Mouse (Mus musculus): Measurements from ENCODE around the gene Gm28729. TPM values are rescaled to one million over a fixed set of nuclear protein-coding genes. Genes with fewer than 3 reads are reported as not detected.
A peak's percentile ranks its signal among the peaks of the same experiment; 100 is the strongest.
"Not testable (repeated sequence)": the region's sequence is repeated elsewhere in the genome, so short reads cannot be mapped to it uniquely, and the experiment has no call there.

Gm28729 gene
- total RNA-seq (2021), result 1 to 10 TPM in 1 of 2 experiments, under 1 TPM in 1; 0.89 to 1.3 TPM
- long read RNA-seq, experiment 1, partial matches to known transcripts, result 1 of 2 reads
- long read RNA-seq, experiment 1, other reads (novel, unspliced or antisense), result 1 of 2 reads
- long read RNA-seq, experiment 2, result 0 reads

DNA sequence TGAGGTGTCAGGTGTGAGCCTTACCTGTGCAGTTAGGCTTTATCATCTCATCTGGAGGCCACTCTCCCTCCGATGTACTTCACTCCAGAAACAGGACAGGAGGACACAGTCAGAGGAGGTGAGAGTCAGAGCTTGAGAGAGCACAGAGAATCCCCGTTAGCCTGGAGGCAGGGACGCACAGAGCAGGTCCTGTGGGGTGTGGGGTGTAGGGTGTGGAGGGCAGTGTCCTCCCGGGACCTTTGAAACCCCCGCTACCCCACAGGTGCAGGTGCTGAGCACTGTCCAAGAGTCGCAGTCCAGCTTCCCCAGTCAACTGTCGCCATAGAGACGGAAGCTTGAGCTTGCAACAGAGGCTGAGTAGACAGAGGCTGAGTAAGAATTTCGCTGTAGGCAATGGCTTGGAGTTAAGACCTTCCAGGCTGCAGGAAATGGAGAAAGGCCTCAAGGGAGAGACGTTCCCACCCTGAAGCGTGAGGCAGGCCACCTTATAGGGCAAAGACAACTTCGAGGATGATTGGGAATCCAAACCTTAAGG, at the start of gene Gm28729:
Gm28729 (minus strand) TSS at position 293 of the 535 bp plus-strand sequence.
- DNase-seq, result no peak

DNA sequence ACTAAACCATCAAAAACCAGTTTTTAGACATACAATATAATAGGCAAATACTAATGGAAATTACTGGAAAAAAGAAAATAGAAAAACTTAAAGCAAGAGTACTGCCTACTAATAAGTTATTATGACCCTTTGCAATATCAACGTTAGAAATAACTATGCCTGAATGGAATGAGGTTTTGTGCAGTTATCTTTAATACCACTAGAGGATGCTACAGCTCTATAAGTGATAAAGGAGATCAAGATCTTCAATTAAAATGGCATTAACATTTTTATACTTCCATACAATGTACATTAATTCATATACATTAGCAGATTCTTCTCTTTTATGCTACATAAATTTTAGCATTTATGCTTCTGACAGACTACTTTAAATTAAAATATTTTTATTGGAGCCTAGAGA, 48.2 kb upstream of the Gm28729 start:
- no peak for DNase-seq

DNA sequence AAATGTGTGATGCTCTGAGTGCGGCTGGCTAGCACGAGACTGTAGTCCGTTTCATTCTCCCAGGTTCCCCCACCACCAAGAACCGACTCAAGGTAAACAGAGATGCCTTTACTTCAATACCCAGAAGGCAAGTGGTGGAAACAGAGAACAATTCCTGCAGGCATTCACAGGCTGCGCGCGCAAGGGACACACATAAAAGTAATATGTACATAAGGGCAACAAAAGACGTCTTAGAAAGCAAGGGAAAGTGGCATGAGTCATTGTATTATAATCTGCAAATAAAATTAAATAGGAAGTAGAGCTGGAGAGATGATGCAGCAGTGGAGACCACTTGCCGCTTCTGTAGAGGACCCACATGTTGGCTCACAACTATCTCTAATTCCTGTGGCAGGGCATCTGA, 47.7 kb upstream of the Gm28729 start:
- no peak for DNase-seq

DNA sequence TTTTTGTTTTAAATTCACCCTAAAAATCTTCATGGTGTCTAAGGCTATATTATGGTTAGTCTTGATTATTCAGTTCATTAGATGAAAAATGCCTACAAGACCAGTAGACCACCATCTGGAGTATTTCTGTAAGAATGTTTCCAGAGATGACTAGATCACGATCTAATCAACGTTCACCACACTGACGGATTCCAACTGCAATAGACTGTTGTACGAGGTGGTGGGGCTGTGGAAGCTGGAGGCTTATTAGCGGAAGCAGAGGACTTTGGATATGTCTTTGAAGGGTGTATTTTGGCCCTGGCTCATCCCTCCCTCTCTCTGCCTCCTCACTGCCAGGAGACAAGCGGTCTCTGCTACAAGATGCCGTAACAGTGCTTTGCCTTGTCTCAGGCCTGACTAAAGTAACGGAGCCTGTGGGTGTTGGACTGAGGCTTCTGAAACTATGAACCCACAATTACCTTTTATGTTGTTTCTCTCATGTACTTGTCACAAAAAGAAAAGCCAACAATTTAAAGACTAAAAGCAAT, 41.5 kb upstream of the Gm28729 start:
- DNase-seq, result no peak

DNA sequence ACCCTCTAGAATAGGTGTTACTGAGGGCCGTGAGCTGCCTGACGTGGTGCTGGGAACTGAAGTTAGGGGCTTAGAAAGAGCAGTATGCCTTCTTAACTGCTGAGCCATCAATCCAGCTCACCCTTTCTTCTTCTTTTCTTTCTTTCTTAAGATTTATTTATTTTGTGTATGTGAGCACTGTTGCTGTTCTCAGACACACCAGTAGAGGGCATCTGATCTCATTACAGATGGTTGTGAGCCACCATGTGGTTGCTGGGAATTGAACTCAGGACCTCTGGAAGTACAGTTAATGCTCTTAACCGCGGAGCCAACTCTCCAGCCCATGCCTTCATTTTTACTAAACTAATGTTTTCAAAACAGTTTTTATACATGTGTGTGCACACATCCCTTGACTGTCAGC, 38.4 kb upstream of the Gm28729 start:
- no peak for DNase-seq

DNA sequence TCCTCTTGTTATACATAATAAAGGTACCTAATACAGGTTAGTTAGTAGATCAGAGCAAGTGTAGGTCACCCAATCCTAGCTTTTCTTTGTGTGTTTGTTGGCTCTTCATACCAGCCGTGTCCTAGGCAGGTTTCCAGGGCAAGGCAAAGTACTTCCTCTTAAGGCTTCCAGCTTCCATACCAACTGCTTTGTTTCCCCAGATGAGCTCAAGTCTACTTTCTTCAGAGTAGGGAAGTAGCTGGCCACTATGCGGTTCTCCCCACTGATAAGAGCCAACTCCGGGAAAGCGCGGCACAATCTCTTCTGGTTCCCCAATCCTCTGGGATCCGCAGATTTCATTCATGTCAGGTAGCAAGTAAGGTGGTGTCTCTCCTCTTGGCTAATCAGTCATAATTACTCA, 34.1 kb upstream of the Gm28729 start:
- no peak for DNase-seq

DNA sequence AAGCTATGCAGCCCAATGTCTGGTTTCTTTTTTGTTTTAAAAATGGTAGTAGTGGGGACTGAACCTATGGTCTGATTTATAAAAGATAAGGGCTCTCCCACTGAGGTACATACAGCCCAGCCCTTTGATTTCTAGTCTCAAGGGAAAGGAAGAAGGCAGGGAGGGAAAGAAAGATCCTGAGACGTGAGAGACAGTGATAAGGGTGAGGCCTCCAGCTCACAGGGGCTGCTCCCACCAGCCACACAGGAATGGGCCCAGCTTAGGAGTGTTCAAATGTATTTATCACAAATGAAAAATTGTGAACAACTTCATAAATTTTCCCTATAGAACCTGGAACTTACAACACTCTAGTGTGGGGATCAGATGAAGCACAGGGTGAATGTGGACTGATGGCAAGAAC, 33.5 kb upstream of the Gm28729 start:
- no peak for DNase-seq

DNA sequence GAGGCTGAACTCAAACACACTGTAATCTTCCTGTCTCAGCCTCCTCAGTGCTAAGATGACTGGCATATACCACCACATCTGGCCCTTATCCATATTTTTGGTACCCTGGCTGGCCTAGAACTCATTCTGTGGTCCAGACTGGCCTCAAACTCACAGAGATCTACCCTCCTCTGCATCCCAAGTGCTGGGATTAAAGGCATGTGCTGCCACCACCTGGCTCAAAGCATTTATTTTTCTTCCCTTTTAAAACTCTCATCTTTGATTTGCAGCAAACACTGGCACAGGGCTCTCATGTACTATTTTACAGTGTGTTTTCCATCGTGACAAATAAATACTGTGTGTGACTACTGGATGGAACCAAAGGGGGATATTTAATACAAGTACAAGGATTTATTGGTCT, 29.0 kb upstream of the Gm28729 start:
- DNase-seq, result no peak

DNA sequence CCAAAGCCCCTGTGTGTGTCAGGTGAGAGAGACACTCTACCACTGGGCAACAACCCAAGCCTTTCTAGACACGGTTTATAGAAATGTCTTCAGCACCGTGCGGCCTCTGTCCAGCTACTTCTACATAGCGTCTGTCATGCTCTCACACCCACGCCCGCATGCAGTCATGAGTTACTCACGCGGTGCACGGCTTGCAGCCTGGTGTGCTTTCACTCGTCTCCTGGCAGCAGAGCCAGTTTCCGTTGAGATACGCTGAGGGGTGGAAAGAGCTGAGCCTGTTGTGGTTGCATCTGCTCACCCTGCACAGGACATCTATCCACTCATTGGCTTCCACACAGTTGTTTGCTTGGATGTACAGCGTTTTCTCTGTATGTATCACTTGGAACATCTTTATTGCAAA, 20.3 kb upstream of the Gm28729 start:
- no peak for DNase-seq

DNA sequence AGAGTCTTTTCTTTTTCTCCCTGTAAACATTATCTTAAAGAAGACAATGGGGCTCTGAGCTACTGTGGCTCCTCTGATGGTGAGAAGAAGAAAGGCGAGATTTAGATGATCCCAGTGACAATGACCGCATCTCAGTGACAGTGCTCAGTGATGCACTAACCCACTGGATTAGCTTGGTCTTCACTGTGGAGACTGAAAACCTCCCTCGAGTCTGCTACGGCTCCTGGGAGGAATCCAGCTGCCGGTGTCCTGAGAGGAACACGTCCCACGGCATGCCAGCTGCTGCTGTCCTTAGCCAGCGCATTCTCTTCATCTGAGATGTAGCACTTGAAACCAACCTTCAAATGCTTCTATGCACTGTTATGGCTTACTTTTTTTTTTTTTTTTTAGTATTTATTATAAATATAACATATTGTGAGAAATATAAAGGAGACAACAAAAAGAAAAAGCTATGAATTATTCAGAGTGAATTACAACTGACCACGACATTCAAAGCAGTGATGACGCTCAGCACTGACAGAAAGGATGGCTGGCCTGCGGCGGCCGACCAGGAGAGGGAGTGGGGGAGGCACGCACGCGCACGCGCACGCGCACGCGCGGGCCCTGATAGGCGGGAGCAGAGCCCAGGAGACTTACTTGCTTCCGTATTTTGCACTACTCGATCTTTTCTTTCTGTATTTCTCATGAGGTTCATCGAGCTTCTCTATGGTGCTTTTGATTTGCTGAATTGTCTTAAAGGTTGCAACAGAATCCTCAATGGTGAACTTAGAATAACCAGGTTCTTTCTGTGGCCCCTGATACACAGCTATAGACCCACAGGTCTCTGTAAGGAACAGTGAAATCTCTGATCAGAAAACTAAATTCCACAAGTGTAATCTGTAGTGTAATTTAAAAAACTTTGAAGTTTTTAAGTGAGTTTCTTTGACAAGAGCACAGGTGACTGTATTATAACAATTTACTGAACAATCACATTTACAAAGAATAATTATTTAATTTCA, 18.9 kb upstream of the Gm28729 start:
- peak; percentile 72 for DNase-seq

DNA sequence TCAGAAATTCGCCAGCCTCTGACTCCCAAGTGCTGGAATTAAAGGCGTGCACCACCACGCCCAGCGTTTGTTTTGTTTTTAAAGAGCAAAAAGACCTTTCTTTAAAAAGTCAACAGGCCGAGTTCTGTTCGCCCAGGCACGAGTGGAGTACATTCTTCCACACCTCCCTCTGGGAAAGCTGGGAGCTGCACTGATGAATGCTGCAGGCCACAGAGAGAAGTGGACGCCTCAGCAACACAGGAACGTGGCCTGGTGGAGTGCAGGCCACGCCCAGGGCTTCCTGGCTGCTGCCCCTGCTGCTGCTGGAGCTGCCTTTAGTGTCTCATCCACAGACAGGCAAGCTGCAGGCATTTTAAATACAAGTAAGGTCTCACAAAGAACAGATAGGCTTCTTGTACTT, 13.9 kb upstream of the Gm28729 start:
- no peak for DNase-seq

DNA sequence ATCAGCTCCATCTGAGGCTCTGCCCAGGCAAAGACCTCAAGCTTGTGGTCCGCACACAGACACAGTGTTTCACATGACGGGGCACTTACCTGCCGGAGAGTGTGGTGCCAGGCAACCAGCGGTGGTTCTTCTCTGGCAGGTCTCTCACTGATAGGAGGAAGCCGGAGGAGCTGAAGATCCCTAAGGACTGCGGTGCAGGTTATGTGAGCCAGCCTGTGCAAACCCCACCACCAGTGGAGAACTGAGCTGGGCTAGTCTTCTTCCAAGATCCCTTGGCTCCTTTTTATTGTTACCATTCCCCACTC, 12.5 kb upstream of the Gm28729 start:
- no peak for DNase-seq

DNA sequence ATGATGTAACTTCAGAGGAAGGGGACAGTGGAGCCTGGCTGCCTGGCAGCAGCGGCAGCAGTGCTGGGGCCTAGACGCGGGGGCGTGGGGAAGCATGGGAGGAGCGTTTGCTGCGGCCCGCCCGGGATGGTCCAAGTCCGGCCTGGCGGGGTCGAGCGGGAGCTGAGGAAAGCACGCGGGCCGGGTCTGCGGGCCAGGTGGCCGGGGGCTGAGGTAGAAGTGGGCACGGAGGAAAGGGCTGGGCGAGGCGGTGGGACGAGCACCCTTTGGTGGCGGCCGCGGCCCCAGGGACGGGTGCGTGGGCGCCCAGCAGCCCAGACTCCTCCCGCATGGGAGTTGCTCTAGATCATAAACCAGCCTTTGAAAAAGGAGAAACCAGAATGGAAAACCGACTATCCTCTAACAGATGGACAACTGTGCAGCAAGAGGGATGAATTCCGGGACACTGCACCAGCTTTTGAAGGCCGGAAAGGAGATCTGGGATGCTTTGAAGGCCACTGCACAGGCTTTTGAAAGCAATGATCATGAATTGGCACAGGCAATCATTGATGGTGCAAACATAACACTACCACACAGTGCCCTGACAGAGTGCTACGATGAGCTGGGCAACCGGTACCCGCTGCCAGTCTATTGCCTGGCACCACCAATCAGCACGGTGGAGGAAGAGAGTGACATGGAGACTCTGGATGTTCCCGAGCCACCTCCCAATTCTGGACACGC, 12.0 kb upstream of the Gm28729 start:
- DNase-seq, result peak; percentile 57

DNA sequence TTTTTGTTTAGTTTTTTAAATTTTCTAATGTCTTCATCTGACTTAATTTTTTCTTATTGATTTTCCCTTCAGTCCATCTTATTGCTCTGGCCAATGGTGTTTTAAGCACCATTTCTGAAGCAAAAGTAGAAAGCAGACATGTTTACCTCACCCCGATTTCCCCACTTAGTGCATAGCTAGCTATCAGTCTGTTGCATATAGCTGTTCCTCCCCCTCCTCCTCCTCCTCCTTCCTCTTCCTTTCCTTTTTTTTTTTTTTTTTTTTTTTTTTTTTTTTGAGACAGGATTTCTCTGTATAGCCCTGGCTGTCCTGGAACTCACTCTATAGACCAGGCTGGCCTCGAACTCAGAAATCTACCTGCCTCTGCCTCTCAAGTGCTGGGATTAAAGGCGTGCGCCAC, 11.0 kb upstream of the Gm28729 start:
- DNase-seq, result not testable (repeated sequence)

DNA sequence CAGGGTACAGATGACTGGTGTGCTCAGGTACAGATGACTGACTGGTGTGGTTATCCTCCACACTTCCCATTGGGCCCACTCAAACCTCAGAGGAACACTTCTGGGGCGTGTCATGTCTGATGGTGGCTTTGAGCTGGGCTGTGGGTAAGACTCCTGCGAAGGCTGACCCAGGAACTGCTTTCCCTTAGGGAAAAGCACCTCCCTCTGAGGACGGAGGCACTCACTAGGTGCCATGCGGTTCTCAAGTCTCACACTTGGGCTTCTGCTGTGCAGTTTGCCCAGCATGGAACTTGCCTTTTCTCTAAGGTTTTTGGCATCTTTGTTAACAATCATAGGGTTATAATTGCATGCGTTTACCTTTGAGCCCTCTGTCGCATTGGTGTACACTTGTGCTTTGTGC, 10.4 kb upstream of the Gm28729 start:
- no peak for DNase-seq

DNA sequence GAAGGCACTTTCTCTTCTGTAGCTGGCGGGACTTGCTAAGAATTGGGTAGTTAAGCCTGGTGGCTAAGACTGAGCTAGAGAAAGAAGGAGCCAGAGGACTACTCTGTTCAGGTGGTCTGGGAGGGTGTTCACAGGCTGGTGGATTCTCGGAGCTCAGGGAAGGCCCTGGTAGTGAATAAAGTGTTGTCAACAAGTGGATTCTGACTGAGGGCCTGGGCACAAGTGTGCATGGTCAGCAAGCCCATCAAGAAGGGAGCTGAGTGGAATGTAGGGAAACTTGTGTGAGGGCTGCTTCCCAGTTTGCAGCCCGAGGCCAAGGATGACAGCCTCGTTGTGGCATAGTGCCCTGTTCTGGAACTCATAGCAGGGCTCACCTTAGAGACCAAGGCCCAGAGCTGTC, 9.2 kb upstream of the Gm28729 start:
- DNase-seq, result no peak

DNA sequence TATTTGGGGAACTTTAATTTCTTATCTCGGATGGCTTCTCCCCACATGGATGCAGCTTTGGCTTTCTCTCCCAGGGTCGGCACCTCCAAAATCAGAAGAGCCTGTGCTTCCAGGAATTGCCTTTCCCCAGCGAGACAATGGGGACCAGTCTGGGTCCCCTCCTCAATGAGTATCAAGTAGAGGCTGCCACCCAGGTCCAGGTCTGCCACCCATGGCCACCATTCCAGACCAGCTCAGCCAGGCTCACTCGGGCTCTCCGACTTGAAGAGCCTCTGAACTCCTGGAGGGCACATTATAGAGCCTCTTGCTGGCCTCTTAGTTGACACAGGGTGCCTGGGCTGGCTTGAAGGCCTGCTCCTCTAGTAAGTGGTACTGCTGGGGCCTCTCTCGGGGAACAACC, 8.4 kb upstream of the Gm28729 start:
- no peak for DNase-seq

DNA sequence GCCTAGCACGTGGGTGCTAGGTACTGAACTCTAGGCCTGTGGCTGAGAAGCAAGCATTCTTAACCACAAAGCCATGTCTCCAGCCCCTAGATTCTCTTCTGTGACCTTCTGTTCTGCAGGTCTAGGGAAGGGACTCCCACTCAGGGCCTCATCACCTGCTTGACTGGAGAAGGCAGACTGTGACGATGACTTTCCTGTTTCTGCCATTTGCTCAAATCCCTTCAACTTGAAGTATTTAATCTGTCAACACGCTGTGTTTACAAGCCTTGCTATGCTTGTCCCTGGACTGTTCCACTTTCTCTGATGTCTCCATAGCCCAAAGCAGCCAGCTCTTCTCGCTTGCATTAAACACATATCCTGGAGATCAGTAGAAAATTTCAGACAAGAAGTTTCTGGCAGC, 7.5 kb upstream of the Gm28729 start:
- DNase-seq, result no peak

DNA sequence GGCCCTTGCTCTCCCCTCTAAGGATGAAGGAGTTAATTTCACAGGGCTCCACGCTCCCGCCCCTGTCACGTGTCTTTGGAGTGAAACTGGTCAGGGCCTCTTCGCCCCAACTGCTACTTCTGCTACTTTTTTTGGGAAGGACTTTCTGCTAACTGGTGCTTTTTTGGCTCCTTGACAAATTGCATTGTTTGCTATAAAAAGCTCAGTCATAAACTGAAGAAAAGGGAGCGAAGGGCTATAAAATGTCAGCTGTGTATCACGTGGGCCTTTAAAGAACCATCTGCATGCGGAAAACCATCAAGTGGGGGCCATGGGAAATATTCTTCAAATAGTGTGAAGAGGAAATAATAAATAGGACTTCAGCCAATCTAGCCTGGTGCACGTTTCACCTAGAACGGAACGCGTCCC, 5.6 kb upstream of the Gm28729 start:
- peak; percentile 38 for DNase-seq

DNA sequence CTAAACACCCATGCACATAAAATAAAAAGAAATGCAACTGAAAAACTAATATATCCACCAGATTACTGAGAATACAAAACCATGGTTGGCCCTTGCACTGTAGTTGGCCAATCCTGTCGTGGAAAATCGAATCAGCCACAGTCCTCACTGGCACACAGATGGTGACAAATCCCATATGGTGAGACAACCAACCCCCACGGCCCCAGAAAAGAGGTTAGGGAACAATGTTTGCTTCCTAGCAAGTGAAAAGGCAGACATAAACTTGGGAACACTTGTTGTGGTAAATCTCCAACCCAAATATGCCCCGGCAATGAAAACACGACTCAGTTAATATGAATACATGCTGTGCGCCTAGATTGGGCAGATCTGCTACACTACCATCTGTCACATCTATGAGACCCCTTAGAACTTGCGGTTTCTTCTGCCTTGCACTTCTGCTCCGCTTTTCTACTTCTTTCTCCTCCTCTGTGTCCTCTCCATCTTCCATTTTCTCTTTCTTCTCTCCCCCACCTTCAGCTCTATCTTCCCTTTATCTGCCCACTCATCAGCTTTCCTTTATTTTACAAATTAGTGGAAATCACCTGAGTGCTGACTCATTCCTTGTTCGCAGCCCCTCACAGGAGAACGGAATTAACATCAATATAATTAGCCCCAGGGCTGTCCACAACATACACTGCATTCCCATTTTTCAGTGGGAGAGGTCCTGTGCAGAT, 5.1 kb upstream of the Gm28729 start:
- DNase-seq, result no peak

DNA sequence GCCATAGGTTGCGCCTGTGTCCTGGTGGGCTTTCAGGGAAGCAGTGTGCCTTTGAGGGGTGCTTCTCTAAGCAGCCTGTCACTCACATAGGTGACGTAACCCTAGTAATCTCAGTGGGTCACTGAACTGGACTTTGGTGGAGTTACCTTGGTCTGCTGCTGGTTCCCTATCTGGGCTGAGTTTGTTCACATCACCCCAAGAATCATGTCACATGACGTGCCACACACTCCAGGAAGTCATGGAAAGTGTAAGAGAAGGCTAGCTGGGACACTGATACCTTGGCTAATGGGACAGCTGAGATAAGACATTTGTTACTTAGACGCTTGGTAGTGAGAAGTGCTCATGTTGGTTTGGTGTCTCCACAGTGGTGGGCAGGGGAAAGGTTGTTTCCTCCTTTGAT, 947 bp upstream of the Gm28729 start:
- no peak for DNase-seq

DNA sequence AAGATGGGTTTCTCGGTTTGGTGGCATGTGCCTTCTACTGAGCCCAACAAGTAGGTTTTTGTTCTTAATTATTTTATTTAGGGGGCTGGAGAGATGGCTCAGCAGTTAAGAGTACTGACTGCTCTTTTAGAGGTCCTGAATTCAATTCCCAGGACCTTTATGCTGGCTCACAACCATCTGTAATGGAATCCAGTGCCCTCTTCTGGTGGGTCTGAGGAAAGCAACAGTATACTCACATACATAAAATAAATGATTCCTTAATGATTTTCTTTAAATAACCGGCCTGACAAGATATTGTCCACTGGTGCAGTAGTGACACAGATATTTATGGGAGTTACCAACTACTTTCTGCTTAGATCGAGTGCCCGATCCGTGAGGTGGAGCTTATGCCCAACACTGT, 1.9 kb downstream of the Gm28729 start:
- no peak for DNase-seq

Data from gastrocnemius, postnatal 10 days (tissue).